Mouse (Mus musculus): ENCODE measurements at regions not wholly inside any gene's neighbourhood (a gene's known extent, or its start where the extent isn't known, plus 50 kb on each side); places are given as distances from the start of the nearest gene placed in this dataset.

- DNase-seq (ENCODE audit: extremely low spot score): peak; percentile 54
Observed at GRCm38 (mm10) chr6:94336168-94336567, 52.5 kb upstream of the Magi1 start.

All from embryo, embryonic 9.5 days (tissue).